Mouse (Mus musculus): ENCODE results near the gene Ankrd55. TPM values are rescaled to one million over a fixed set of nuclear protein-coding genes. Genes with fewer than 3 reads are reported as not detected.

Ankrd55 gene
- polyA plus RNA-seq, 1 experiment from 2014 or later, result 0.08 TPM

DNA sequence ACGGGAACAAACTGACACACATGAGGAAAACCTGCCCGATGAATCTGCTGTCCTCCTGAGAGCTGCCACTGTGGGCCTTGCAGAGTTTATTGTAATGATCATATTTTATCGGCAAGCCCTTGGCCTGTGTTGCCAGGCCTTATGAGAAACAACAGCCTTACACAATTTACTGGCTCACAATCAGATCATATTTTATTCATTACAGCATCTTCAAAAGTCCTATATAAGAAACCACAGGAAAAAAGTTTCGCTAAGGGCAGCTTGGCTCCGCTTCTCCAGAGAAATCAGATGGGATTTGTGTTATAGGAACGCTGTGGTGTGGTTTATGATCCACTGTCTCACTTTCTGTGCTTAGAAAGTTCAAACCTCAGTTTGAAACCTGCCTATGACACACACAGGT is 42.0 kb downstream of the Ankrd55 start:
- Histone ChIP-seq H3K36me3 (ENCODE audit: control insufficient read depth, insufficient read depth, low read length) (no peaks in the 10 kb centered on the region), H3K9me3 (ENCODE audit: control insufficient read depth, low read length) (no peaks in the 10 kb centered on the region), H3K9ac (ENCODE audit: low read length) (no peak overlapping the region), H3K27ac (replicated peaks) (no peak overlapping the region), H3K4me2 (replicated peaks; ENCODE audit: low read depth) (no peak overlapping the region), H3K27me3 (ENCODE audit: control insufficient read depth, insufficient read depth, low read length) (no peaks in the 10 kb centered on the region), H3K4me1 (replicated peaks; ENCODE audit: control insufficient read depth, insufficient read depth) (no peaks in the 10 kb centered on the region; the same call in 1 of the 2 replicates), H3K4me3 (ENCODE audit: low read depth, low read length) (no peak overlapping the region)
- 80% methylated on average over 6 of the region's 6 CpGs for WGBS
- ATAC-seq (ENCODE audit: low FRiP score, low TSS enrichment) (no peak), DNase-seq (ENCODE audit: low spot score) (no peak)
- no peak for TF ChIP-seq EP300 (optimal IDR thresholded peaks at IDR 0.05)
- TF ChIP-seq CTCF (IDR thresholded peaks at IDR 0.05; ENCODE audit: low read depth), result no peak

DNA sequence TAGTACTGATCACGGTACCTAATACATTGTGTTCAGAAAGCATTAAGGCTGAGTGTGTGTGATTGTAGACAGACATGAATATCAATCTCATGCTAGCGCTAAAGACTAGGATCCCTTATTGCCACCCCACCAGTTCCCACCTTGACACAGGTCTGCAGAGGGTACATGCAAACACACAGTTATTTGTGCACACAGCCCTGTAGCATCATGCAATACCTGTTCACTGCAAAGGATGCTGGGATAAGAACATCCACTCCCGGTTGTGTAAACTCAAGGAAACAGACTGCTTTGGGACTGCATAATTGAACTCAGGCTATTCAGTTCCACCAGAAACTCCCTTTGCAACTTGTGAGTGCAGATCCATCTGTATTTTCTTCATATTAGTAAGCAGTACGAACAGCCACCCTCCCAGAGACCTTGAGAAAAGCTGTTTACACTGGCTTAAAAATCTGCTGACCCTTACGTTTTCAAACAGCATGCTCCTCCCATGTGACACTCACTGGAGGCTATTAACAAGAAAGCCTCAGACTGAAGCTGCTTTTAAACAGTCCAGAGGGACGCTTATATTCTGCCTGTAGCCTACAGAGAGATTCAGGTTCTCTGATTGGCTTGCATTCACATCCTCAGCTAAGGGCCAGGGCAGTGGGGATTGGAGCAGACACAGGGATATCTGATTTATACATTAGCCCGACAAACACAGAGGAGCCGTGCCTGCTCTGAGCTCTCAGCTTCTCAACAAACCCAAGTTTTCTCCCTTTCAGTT is 42.8 kb downstream of the Ankrd55 start:
- H3K4me3 ChIP-seq (ENCODE audit: low read depth, low read length), result no peak overlapping the region
- H3K27me3 ChIP-seq (ENCODE audit: control insufficient read depth, insufficient read depth, low read length), result no peaks in the 10 kb centered on the region
- no peaks in the 10 kb centered on the region; the same call in none of the 2 replicates for H3K4me1 ChIP-seq (replicated peaks; ENCODE audit: control insufficient read depth, insufficient read depth)
- H3K27ac ChIP-seq (replicated peaks), result peak overlapping the region; percentile 8; the same call in 1 of the 2 replicates
- no peaks in the 10 kb centered on the region for H3K36me3 ChIP-seq (ENCODE audit: control insufficient read depth, insufficient read depth, low read length)
- ATAC-seq (ENCODE audit: low FRiP score, low TSS enrichment), result peak; percentile 63
- no peaks in the 10 kb centered on the region for H3K9me3 ChIP-seq (ENCODE audit: control insufficient read depth, low read length)
- WGBS, result 27% methylated on average over 8 of the region's 8 CpGs
- TF ChIP-seq EP300 (optimal IDR thresholded peaks at IDR 0.05), result no peak
- TF ChIP-seq CTCF (IDR thresholded peaks at IDR 0.05; ENCODE audit: low read depth), result no peak
- H3K9ac ChIP-seq (ENCODE audit: low read length), result no peak overlapping the region
- H3K4me2 ChIP-seq (replicated peaks; ENCODE audit: low read depth), result no peak overlapping the region
- DNase-seq (ENCODE audit: low spot score), result no peak

DNA sequence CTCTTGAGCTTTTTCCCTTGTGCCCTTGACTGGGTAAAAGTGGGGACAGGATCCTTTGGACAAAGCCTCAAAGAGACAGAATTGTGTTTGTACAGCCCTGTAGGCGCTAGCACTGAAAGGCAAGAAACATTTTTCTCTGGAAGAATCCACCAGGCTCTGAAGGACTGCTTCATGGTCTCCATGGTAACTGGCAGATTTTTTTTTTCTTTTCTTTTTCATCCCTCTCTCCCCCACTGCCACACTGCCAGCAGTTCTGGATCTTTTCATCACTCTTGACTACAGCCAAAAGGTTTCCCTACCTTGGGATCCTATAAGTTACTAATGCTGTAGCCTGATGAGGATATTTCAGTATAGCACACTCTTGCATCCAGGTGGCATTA is 43.4 kb downstream of the Ankrd55 start:
- no peak overlapping the region for H3K4me2 ChIP-seq (replicated peaks; ENCODE audit: low read depth)
- TF ChIP-seq EP300 (optimal IDR thresholded peaks at IDR 0.05), result no peak
- no peak for TF ChIP-seq CTCF (IDR thresholded peaks at IDR 0.05; ENCODE audit: low read depth)
- H3K9ac ChIP-seq (ENCODE audit: low read length), result no peak overlapping the region
- no peak overlapping the region for H3K4me3 ChIP-seq (ENCODE audit: low read depth, low read length)
- no peaks in the 10 kb centered on the region for H3K9me3 ChIP-seq (ENCODE audit: control insufficient read depth, low read length)
- H3K27ac ChIP-seq (replicated peaks), result 0 out of 2 replicates have a peak overlapping the region, but pooled peaks have one; percentile 8
- H3K27me3 ChIP-seq (ENCODE audit: control insufficient read depth, insufficient read depth, low read length), result no peaks in the 10 kb centered on the region
- no peaks in the 10 kb centered on the region; the same call in none of the 2 replicates for H3K4me1 ChIP-seq (replicated peaks; ENCODE audit: control insufficient read depth, insufficient read depth)
- no peak for DNase-seq (ENCODE audit: low spot score)
- 21% methylated on average over 1 of the region's 1 CpGs for WGBS
- H3K36me3 ChIP-seq (ENCODE audit: control insufficient read depth, insufficient read depth, low read length), result no peaks in the 10 kb centered on the region
- no peak for ATAC-seq (ENCODE audit: low FRiP score, low TSS enrichment)

DNA sequence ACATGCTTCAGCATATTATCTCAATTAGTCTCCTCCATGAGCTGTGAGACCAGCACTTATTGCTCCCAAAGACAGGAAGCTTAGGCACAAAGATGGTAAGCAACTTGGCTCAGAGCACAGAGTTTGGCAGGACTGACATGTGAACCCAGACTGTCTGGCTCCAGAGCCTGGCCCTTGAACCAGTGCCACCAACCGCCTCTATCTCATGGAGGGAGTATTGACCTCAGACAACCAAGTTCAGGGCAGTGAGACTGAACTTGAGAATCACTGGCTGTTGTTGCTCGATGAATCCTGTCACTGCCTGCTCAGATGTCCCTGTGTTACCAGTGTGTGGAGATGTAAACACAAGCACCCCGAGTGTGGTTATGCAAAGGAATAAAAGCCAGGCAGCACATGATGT is 47.3 kb downstream of the Ankrd55 start:
- Histone ChIP-seq H3K36me3 (ENCODE audit: control insufficient read depth, insufficient read depth, low read length) (no peaks in the 10 kb centered on the region), H3K4me1 (replicated peaks; ENCODE audit: control insufficient read depth, insufficient read depth) (peaks cover 2% of the 10 kb centered on the region), H3K27me3 (ENCODE audit: control insufficient read depth, insufficient read depth, low read length) (no peaks in the 10 kb centered on the region), H3K9me3 (ENCODE audit: control insufficient read depth, low read length) (no peaks in the 10 kb centered on the region), H3K9ac (ENCODE audit: low read length) (no peak overlapping the region), H3K4me3 (ENCODE audit: low read depth, low read length) (no peak overlapping the region), H3K27ac (replicated peaks) (no peak overlapping the region), H3K4me2 (replicated peaks; ENCODE audit: low read depth) (no peak overlapping the region)
- DNase-seq (ENCODE audit: low spot score) (no peak), ATAC-seq (ENCODE audit: low FRiP score, low TSS enrichment) (no peak)
- 52% methylated on average over 3 of the region's 3 CpGs for WGBS
- TF ChIP-seq EP300 (optimal IDR thresholded peaks at IDR 0.05) (no peak), CTCF (IDR thresholded peaks at IDR 0.05; ENCODE audit: low read depth) (no peak)

DNA sequence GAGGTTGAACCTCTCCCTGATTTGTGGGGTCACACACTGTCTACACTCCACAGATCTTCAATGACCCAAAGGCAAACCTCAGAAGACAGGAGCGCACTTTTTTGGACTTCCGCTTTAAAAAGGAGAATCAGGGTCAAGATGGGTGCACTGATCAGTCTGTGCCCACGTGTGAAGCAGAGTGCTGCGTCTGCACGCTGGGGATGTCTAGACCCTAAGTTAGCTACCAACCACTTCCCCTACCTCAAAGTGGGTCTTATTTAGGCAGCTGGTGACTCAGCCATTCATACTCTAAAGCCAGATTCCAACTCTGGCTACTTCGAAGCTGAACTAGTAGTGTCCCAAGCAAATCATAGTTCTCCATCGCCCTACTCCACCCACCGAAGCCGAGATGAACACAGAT is 48.9 kb downstream of the Ankrd55 start:
- no peaks in the 10 kb centered on the region for H3K9me3 ChIP-seq (ENCODE audit: control insufficient read depth, low read length)
- no peak overlapping the region for H3K9ac ChIP-seq (ENCODE audit: low read length)
- no peak for TF ChIP-seq EP300 (optimal IDR thresholded peaks at IDR 0.05)
- no peak for TF ChIP-seq CTCF (IDR thresholded peaks at IDR 0.05; ENCODE audit: low read depth)
- no peaks in the 10 kb centered on the region for H3K36me3 ChIP-seq (ENCODE audit: control insufficient read depth, insufficient read depth, low read length)
- no peaks in the 10 kb centered on the region for H3K27me3 ChIP-seq (ENCODE audit: control insufficient read depth, insufficient read depth, low read length)
- no peak overlapping the region for H3K4me3 ChIP-seq (ENCODE audit: low read depth, low read length)
- H3K4me2 ChIP-seq (replicated peaks; ENCODE audit: low read depth), result no peak overlapping the region
- peaks cover 2% of the 10 kb centered on the region; the same call in 1 of the 2 replicates for H3K4me1 ChIP-seq (replicated peaks; ENCODE audit: control insufficient read depth, insufficient read depth)
- 96% methylated on average over 9 of the region's 9 CpGs for WGBS
- no peak for DNase-seq (ENCODE audit: low spot score)
- ATAC-seq (ENCODE audit: low FRiP score, low TSS enrichment), result no peak
- H3K27ac ChIP-seq (replicated peaks), result no peak overlapping the region

DNA sequence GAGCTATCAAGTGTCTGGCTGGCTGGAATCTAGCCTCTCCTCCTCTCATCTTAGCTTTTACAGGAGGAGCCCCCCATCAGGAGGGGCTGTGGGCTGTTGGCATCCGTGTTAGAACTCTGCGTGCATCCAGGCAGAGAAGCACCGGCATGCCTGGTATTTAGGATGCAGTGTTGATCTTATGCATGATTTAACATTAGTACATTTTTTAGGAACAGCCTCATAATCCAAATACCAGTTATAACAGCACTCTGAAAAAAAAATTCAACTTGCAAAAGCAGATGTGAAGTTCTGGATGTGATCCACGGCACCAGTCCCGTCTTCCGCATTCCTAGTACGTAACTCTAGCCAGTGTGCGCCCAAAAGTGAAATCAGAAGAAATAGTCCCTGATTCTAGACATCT is 52.0 kb downstream of the Ankrd55 start:
- Histone ChIP-seq H3K4me1 (replicated peaks; ENCODE audit: control insufficient read depth, insufficient read depth) (peaks cover 2% of the 10 kb centered on the region; the same call in 1 of the 2 replicates), H3K36me3 (ENCODE audit: control insufficient read depth, insufficient read depth, low read length) (no peaks in the 10 kb centered on the region), H3K9me3 (ENCODE audit: control insufficient read depth, low read length) (no peaks in the 10 kb centered on the region), H3K4me3 (ENCODE audit: low read depth, low read length) (no peak overlapping the region), H3K4me2 (replicated peaks; ENCODE audit: low read depth) (no peak overlapping the region), H3K9ac (ENCODE audit: low read length) (no peak overlapping the region), H3K27me3 (ENCODE audit: control insufficient read depth, insufficient read depth, low read length) (no peaks in the 10 kb centered on the region), H3K27ac (replicated peaks) (peak overlapping the region; percentile 24; the same call in 1 of the 2 replicates)
- WGBS, result 53% methylated on average over 8 of the region's 8 CpGs
- ATAC-seq (ENCODE audit: low FRiP score, low TSS enrichment) (peak; percentile 42; the same call in 1 of the 2 replicates), DNase-seq (ENCODE audit: low spot score) (no peak)
- TF ChIP-seq CTCF (IDR thresholded peaks at IDR 0.05; ENCODE audit: low read depth) (no peak), EP300 (optimal IDR thresholded peaks at IDR 0.05) (no peak)
